Mouse (Mus musculus): ENCODE data around the gene Kat2a. TPM values are rescaled to one million over a fixed set of nuclear protein-coding genes. Genes with fewer than 3 reads are reported as not detected.

Gene Kat2a
- total RNA-seq, 1 experiment from 2014 or later = 7.1 TPM

GRCm38 (mm10) chr11:100737105-100737733 is 25.0 kb upstream of the Kat2a start:
- no peak for ATAC-seq (replicated peaks; ENCODE audit: insufficient number of reproducible peaks, low FRiP score, low TSS enrichment, poor library complexity, severe bottlenecking)

GRCm38 (mm10) chr11:100736746-100737080 is 24.4 kb upstream of the Kat2a start:
- no peak for ATAC-seq (replicated peaks; ENCODE audit: insufficient number of reproducible peaks, low FRiP score, low TSS enrichment, poor library complexity, severe bottlenecking)

- ATAC-seq (replicated peaks; ENCODE audit: insufficient number of reproducible peaks, low FRiP score, low TSS enrichment, poor library complexity, severe bottlenecking) = no peak
Observed at GRCm38 (mm10) chr11:100735954-100736745, 23.9 kb upstream of the Kat2a start.

GRCm38 (mm10) chr11:100735134-100735865 is 23.0 kb upstream of the Kat2a start:
- no peak for ATAC-seq (replicated peaks; ENCODE audit: insufficient number of reproducible peaks, low FRiP score, low TSS enrichment, poor library complexity, severe bottlenecking)

DNA sequence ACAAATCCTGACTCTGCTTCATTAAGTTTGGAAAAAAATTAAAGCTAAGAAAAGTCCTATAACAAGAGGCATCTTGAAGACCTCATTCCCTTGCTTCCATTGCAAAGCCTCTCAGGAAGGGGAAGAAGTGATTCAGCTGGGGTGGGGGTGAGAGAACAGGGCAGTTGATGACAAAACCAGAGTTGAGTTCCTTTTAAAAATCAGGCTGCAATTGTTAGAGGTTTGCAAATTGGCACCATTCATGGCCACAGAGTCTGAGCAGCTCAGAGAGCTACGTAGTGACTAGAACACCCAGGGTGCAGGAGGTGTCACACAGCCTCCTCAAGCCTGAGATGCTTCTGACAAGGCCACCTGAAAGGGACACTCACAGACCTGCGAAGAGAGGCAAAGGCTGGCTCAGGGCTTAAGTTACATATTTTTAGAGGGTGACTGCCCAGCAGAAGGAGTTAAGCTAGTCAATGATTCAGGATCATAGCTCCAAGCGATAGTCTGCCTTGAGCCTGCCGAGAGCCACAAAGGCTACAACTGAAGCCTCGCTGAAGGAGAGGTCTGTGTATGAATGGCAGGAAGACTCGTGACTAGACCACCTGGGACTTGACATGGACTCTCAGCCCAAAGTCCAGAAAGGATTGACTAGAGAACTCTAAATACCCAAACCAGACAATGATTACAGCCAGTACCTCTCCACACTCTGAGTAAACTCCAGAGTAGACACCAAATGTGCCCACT is 18.4 kb upstream of the Kat2a start:
- ATAC-seq (replicated peaks; ENCODE audit: insufficient number of reproducible peaks, low FRiP score, low TSS enrichment, poor library complexity, severe bottlenecking) = no peak

DNA sequence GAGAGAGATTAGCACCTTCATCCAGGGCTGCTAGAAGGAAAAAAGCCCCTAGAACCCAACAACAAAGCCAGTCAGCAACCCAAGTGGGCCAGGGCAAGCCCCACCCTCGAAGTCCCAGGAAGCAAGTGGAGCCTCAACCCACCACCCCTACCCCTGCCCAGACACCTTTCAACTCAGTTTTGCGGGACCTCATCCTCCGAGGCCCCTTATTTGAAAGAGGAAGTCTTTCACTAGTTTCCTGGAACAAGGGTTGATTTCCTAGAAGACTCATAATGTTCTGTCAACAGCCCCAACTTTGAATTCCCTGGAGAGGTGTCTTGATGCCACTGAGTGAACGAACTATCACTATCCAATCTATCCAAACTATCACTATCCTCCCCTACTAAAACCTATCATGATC is 17.7 kb upstream of the Kat2a start:
- ATAC-seq (replicated peaks; ENCODE audit: insufficient number of reproducible peaks, low FRiP score, low TSS enrichment, poor library complexity, severe bottlenecking) = no peak

GRCm38 (mm10) chr11:100728601-100729000 is 16.3 kb upstream of the Kat2a start:
- no peak for ATAC-seq (replicated peaks; ENCODE audit: insufficient number of reproducible peaks, low FRiP score, low TSS enrichment, poor library complexity, severe bottlenecking)

GRCm38 (mm10) chr11:100727201-100727600 is 14.9 kb upstream of the Kat2a start:
- ATAC-seq (replicated peaks; ENCODE audit: insufficient number of reproducible peaks, low FRiP score, low TSS enrichment, poor library complexity, severe bottlenecking) = no peak

GRCm38 (mm10) chr11:100724919-100725512 is 12.8 kb upstream of the Kat2a start:
- ATAC-seq (replicated peaks; ENCODE audit: insufficient number of reproducible peaks, low FRiP score, low TSS enrichment, poor library complexity, severe bottlenecking) = no peak

DNA sequence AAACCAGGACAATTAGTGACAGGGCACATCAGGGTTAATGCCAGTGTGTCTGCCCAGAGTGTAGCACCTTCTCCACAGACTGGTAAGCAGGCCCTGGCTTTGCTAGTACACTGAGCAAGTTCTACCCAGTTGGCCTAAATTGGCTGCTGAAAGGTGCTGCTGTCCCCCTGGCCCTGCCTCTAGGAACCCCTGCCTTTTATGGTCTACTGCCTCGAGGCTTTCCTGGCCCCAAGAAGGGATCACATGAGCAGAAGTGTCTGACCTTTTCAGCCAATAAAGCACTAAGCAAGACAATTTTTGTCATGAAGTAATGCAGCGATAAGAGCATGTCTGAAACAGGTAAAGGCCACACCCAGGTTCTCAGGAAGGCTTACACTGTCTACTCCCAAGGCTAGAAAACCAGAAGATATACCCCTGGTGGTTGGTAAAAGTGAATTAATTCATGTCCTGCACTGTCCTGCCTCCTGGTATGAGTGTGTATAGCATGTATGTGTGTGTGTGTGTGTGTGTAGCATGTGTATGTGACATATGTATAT is 10.3 kb upstream of the Kat2a start:
- ATAC-seq (replicated peaks; ENCODE audit: insufficient number of reproducible peaks, low FRiP score, low TSS enrichment, poor library complexity, severe bottlenecking) = no peak

GRCm38 (mm10) chr11:100721776-100722492 is 9.7 kb upstream of the Kat2a start:
- ATAC-seq (replicated peaks; ENCODE audit: insufficient number of reproducible peaks, low FRiP score, low TSS enrichment, poor library complexity, severe bottlenecking) = no peak

- no peak for ATAC-seq (replicated peaks; ENCODE audit: insufficient number of reproducible peaks, low FRiP score, low TSS enrichment, poor library complexity, severe bottlenecking)
Observed at GRCm38 (mm10) chr11:100721254-100721653, 9.0 kb upstream of the Kat2a start.

DNA sequence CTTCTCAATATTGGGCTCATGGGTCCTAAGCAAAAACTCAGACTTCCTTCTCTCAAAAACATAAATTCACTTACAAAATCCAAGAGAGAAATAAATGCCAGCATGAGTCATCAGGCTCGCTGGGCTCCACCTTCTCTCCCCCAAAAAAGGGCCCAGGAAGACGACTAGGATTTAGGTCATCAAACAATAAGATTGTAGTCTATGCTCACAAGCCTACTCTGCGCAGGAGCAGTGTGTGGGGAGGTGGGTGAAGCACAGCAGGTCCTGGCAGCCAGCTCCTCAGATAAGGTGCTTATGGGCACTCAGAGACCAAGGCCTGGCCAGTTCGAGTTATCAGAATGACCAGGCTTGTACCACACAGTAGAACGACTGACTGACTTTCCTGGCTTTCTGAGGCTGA is 8.1 kb upstream of the Kat2a start:
- no peak for ATAC-seq (replicated peaks; ENCODE audit: insufficient number of reproducible peaks, low FRiP score, low TSS enrichment, poor library complexity, severe bottlenecking)

DNA sequence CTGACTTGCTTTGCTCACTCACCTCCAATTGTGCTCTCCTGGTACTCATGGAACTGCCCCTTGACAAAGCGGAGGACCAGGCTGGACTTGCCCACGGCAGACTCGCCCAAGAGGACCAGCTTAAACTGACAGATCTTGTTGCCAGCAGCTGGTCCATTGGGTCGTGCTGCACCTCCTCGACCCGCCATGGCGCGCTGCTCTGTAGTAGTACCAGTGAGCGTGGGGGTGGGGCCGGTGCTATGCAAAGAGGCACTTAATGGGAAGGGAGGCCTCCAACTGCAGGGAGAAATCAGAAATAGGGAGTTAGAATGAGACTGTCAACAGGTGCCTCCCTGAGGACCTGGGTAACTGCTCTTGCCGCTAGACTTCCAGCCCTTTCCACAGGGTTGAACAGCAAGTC is 7.6 kb upstream of the Kat2a start:
- no peak for ATAC-seq (replicated peaks; ENCODE audit: insufficient number of reproducible peaks, low FRiP score, low TSS enrichment, poor library complexity, severe bottlenecking)

DNA sequence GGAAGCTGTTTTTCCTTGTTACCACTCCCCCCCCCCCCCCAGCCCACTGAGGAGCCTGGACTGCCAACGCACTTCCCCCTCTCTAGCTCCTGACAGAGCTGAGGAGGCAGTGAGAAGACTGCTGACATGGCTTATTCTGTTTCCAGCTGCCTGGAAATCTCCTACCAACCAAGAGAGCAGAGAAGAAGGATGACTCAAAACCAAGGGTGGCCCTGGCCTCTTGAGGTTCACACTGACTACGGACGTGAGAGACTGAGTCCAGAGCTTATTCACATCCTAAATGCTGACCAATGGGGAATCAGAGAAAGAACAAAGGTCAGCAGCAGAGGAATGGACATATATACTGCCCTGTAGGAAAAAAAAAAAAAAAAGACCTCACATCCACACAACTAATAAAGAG is 7.0 kb upstream of the Kat2a start:
- ATAC-seq (replicated peaks; ENCODE audit: insufficient number of reproducible peaks, low FRiP score, low TSS enrichment, poor library complexity, severe bottlenecking) = no peak

- no peak for ATAC-seq (replicated peaks; ENCODE audit: insufficient number of reproducible peaks, low FRiP score, low TSS enrichment, poor library complexity, severe bottlenecking)
Observed at GRCm38 (mm10) chr11:100718866-100719265, 6.6 kb upstream of the Kat2a start.

DNA sequence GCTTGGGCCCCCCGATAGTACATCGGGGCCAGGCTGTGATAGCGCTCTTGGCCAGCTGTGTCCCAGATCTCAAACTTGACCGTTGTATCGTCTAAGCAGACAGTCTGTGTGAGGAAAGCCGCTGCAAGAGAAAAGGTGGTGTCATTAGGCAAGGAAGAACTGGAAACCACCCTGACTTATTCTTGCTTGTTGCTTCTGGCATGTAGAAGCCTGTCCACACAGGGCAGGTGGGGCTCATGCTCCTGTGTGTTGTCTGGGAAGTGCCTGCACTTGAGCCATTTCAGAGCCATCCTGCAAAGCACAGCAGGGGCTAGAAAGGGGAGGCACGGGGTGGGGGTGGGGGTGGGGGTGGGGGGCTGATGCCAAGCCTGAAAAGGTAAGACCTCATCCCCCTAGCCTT is 6.2 kb upstream of the Kat2a start:
- ATAC-seq (replicated peaks; ENCODE audit: insufficient number of reproducible peaks, low FRiP score, low TSS enrichment, poor library complexity, severe bottlenecking) = no peak

DNA sequence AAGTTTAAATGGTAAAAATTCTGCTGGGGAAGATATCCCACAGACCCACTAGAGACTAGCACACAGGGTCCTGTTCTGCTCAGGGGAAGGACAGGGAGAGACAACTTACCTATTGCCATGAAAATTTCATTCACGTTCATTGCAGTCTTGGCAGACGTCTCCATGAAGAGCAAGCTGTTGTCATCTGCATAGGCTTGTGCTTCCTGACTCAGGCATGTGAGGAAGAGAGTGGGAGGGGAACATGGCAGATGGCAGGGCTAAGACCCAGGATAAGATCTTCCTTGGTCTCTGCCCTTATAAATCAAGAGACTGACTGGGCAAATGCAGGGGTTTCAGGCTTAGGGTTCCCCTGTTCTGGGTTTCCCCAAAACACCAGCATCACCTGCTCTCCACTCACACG is 4.4 kb upstream of the Kat2a start:
- no peak for ATAC-seq (replicated peaks; ENCODE audit: insufficient number of reproducible peaks, low FRiP score, low TSS enrichment, poor library complexity, severe bottlenecking)

Measured in monocyte, adult 5-6 weeks (primary cell).